ENCODE assay signal across 22 mouse cellular contexts in genomic region chr11:12501721-12502120, GRCm38 (mm10). TPM values are rescaled to one million over a fixed set of nuclear protein-coding genes. Genes with fewer than 3 reads are reported as not detected.
DNase-seq lines count a peak whose midpoint lies in the region; ATAC-seq and TF ChIP-seq lines count a peak whose summit lies in the region.
"Had no signal": no experiment of that assay in that cellular context is flagged by ENCODE, and none has a peak within 500 bp of the region (broad histone marks: within the 10 kb centered on the region; RNA-seq: fewer than 3 reads in every experiment).

No protein-coding gene starts in this region.

- TF ChIP-seq POLR2A in liver, adult 2 months (IDR thresholded peaks at IDR 0.05; ENCODE audit: extremely low read depth, insufficient read depth, low read length) = no peak

- H3K9me3 ChIP-seq in intestine, postnatal 0 days (ENCODE audit: control insufficient read depth) = no peaks in the 10 kb centered on the region
- H3K9me3 ChIP-seq in intestine, embryonic 15.5 days = no peaks in the 10 kb centered on the region
- H3K9me3 ChIP-seq in liver, embryonic 11.5 days (ENCODE audit: control insufficient read depth, low read length) = no peaks in the 10 kb centered on the region
- H3K9me3 ChIP-seq: G1E had no signal

- no peaks in the 10 kb centered on the region for H3K4me1 ChIP-seq in intestine, postnatal 0 days (replicated peaks; ENCODE audit: control insufficient read depth, insufficient read depth, low read length)
- no peaks in the 10 kb centered on the region for H3K4me1 ChIP-seq in intestine, embryonic 15.5 days (replicated peaks)
- peaks cover 3% of the 10 kb centered on the region; the same call in 1 of the 2 replicates for H3K4me1 ChIP-seq in liver, adult 2 months (ENCODE audit: control insufficient read depth, insufficient read depth, low read length)
- H3K4me1 ChIP-seq in liver, embryonic 11.5 days (replicated peaks; ENCODE audit: control insufficient read depth, insufficient read depth, low read length) = no peaks in the 10 kb centered on the region

- no peaks in the 10 kb centered on the region for H3K79me2 ChIP-seq in liver, adult 2 months (ENCODE audit: control insufficient read depth, insufficient read depth, low read length)

- 0 out of 2 replicates have a peak, but pooled peaks have one; percentile 31 for ATAC-seq in intestine, postnatal 0 days
- no peak for ATAC-seq in intestine, embryonic 15.5 days
- ATAC-seq in liver, embryonic 11.5 days (replicated peaks; ENCODE audit: low FRiP score) = no peak
- ATAC-seq: activated CD4-positive, CD25-positive, alpha-beta regulatory T cell, adult 4 months; CD4-positive, CD25-positive, alpha-beta regulatory T cell, adult 4 months; Patski had no signal

- H3K27ac ChIP-seq in intestine, postnatal 0 days (ENCODE audit: low read depth, low read length) = no peak overlapping the region
- no peak overlapping the region for H3K27ac ChIP-seq in intestine, embryonic 15.5 days
- H3K27ac ChIP-seq in liver, adult 2 months (replicated peaks; ENCODE audit: insufficient read depth, low read depth, low read length) = peak overlapping the region; percentile 57
- H3K27ac ChIP-seq in liver, embryonic 11.5 days (ENCODE audit: low read depth, low read length) = no peak overlapping the region

- no peaks in the 10 kb centered on the region for H3K36me3 ChIP-seq in intestine, postnatal 0 days (ENCODE audit: control insufficient read depth, insufficient read depth)
- H3K36me3 ChIP-seq in intestine, embryonic 15.5 days = no peaks in the 10 kb centered on the region
- no peaks in the 10 kb centered on the region for H3K36me3 ChIP-seq in liver, adult 2 months (ENCODE audit: control insufficient read depth, insufficient read depth, low read length)
- H3K36me3 ChIP-seq in liver, embryonic 11.5 days (ENCODE audit: control insufficient read depth, insufficient read depth, low read length) = no peaks in the 10 kb centered on the region
- H3K36me3 ChIP-seq: G1E had no signal

- no peak overlapping the region for H3K9ac ChIP-seq in intestine, postnatal 0 days (ENCODE audit: low read depth, low read length)
- no peak overlapping the region for H3K9ac ChIP-seq in intestine, embryonic 15.5 days
- H3K9ac ChIP-seq in liver, adult 2 months (ENCODE audit: low read depth, low read length) = no peak overlapping the region
- no peak overlapping the region for H3K9ac ChIP-seq in liver, embryonic 11.5 days (ENCODE audit: low read depth, low read length)

- TF ChIP-seq CTCF in intestine, postnatal 0 days (IDR thresholded peaks at IDR 0.05; ENCODE audit: low read depth) = no peak
- TF ChIP-seq CTCF in liver, adult 2 months (IDR thresholded peaks at IDR 0.05; ENCODE audit: low read depth, low read length) = no peak

- no peak overlapping the region for H3K4me3 ChIP-seq in intestine, postnatal 0 days (ENCODE audit: low read depth, low read length)
- no peak overlapping the region for H3K4me3 ChIP-seq in intestine, embryonic 15.5 days (replicated peaks)
- no peak overlapping the region for H3K4me3 ChIP-seq in liver, adult 2 months (ENCODE audit: insufficient read depth, low read depth, low read length)
- no peak overlapping the region for H3K4me3 ChIP-seq in liver, embryonic 11.5 days (ENCODE audit: low read depth, low read length)

- WGBS in intestine, postnatal 0 days = 63% methylated on average over 3 of the region's 3 CpGs
- WGBS in intestine, embryonic 15.5 days = 75% methylated on average over 3 of the region's 3 CpGs
- WGBS in liver, adult 2 months = 15% methylated on average over 3 of the region's 3 CpGs
- WGBS in liver, embryonic 11.5 days = 80% methylated on average over 3 of the region's 3 CpGs

- H3K27me3 ChIP-seq in intestine, postnatal 0 days (replicated peaks; ENCODE audit: control insufficient read depth, insufficient read depth, low read length) = no peaks in the 10 kb centered on the region
- H3K27me3 ChIP-seq in intestine, embryonic 15.5 days (replicated peaks) = no peaks in the 10 kb centered on the region
- H3K27me3 ChIP-seq in liver, adult 2 months (ENCODE audit: control insufficient read depth, insufficient read depth, low read length) = no peaks in the 10 kb centered on the region
- H3K27me3 ChIP-seq in liver, embryonic 11.5 days (replicated peaks; ENCODE audit: control insufficient read depth, insufficient read depth, low read length) = no peaks in the 10 kb centered on the region
- H3K27me3 ChIP-seq: CH12.LX, Patski had no signal

- H3K4me2 ChIP-seq in intestine, postnatal 0 days (replicated peaks; ENCODE audit: low read depth) = no peak overlapping the region
- no peak overlapping the region for H3K4me2 ChIP-seq in intestine, embryonic 15.5 days (replicated peaks)
- no peak overlapping the region for H3K4me2 ChIP-seq in liver, embryonic 11.5 days

- peak; percentile 52 for DNase-seq in heart, adult 11 months
- DNase-seq in heart, adult 18-20 months = no peak
- DNase-seq in liver, adult 2 months (ENCODE audit: extremely low read depth, low read depth, low spot score) = peak; percentile 57
- no peak for DNase-seq in liver, embryonic 11.5 days (ENCODE audit: low spot score)
- DNase-seq: adrenal gland, adult 2 months; adrenal gland, adult 8-10 months; adrenal gland, postnatal 10 days; adrenal gland, postnatal 14 days; adrenal gland, postnatal 25 days; adrenal gland, postnatal 36 days; B cell, adult 2 months; cerebellum, adult 11 months; cerebellum, adult 11-12 months; cerebellum, adult 18-20 months had no signal

RNA-seq across cellular contexts. Expression of gene Cobl, which starts 37.0 kb away (rescaled TPM):
- total RNA-seq in heart, adult 18-20 months (2021) = 10 to 100 TPM; 19.1 to 21.2 TPM
- 6.3 and 8.5 TPM in 2 replicates for polyA plus RNA-seq in intestine, postnatal 0 days (2015; fragmentation: Nextera tagmentation; extraction: Ambion mirVana)
- polyA plus RNA-seq in intestine, embryonic 15.5 days (2015; fragmentation: Nextera tagmentation; extraction: Ambion mirVana) = 9.0 and 9.3 TPM in 2 replicates
- 5.7 and 9.0 TPM in 2 replicates for total RNA-seq in liver, adult 2 months (2014; rRNA removed)
- polyA plus RNA-seq in liver, adult 2 months (2012; rRNA removed) = 3.4 and 4.2 TPM in 2 replicates
- 7.2 and 8.2 TPM in 2 replicates for polyA plus RNA-seq in liver, embryonic 11.5 days (2014; fragmentation: Nextera tagmentation; extraction: Ambion mirVana)
- total RNA-seq: MEL had no signal
- polyA plus RNA-seq: activated CD4-positive, CD25-positive, alpha-beta regulatory T cell, adult 4 months; G1E had no signal

Comparison
In these comparisons a context has a peak if more than half of its experiments do, and no peak if none do; other contexts are left out.
1. DNase-seq: peak in heart, adult 11 months (single experiment) and liver, adult 2 months (single experiment); none in heart, adult 18-20 months (0 of 2) and liver, embryonic 11.5 days (single experiment).